Mouse (Mus musculus) kidney, embryonic 16.5 days (tissue): ENCODE data around the gene Dcx. TPM values are rescaled to one million over a fixed set of nuclear protein-coding genes. Genes with fewer than 3 reads are reported as not detected.

ENCODE experiments used
- ATAC-seq: fragments of 200-750 bp; cut with Nextera tagmentation; 2 replicates; pipeline ENCODE4 v1.8.0; 2017; ENCODE audit warnings: moderate TSS enrichment; ENCODE audit not compliant: low FRiP score, low TSS enrichment
- H3K27ac ChIP-seq: fragments of 300-500 bp; sonication (generic); 2 replicates; pipeline ENCODE4 v1.5.1; 2014; ENCODE audit warnings: low read length
- H3K27me3 ChIP-seq: fragments of 300-500 bp; sonication (generic); 2 replicates; pipeline ENCODE4 v1.6.1; 2014; ENCODE audit warnings: low read length, control low read depth, mixed read lengths; ENCODE audit not compliant: insufficient read depth
- H3K36me3 ChIP-seq: fragments of 300-500 bp; sonication (generic); 2 replicates; pipeline ENCODE4 v1.6.1; 2014; ENCODE audit warnings: low read length, control low read depth, mixed read lengths; ENCODE audit not compliant: insufficient read depth
- H3K4me1 ChIP-seq: fragments of 300-500 bp; sonication (generic); 2 replicates; pipeline ENCODE4 v1.6.1; 2014; ENCODE audit warnings: low read length, control low read depth, mixed read lengths; ENCODE audit not compliant: insufficient read depth
- H3K4me2 ChIP-seq: fragments of 300-500 bp; sonication (generic); replicated peaks from 2 replicates; pipeline ENCODE4 v1.6.1; 2014; ENCODE audit warnings: low read depth, low read length
- H3K4me3 ChIP-seq: fragments of 300-500 bp; sonication (generic); 2 replicates; pipeline ENCODE4 v1.5.1; 2014; ENCODE audit warnings: mild to moderate bottlenecking, low read length
- H3K9ac ChIP-seq: fragments of 300-500 bp; sonication (generic); replicated peaks from 2 replicates; pipeline ENCODE4 v1.6.1; 2014; ENCODE audit warnings: low read length
- H3K9me3 ChIP-seq: fragments of 300-500 bp; sonication (generic); 2 replicates; pipeline ENCODE4 v1.6.1; 2016; ENCODE audit warnings: low read length, control low read depth
- WGBS: fragments of 180-500 bp; shearing (Covaris S2); extraction: QIAGEN DNeasy Blood & Tissue Kit; methylation state at CpG from one replicate; pipeline ENCODE4 v1.1.7; 2014; 5-methylcytosine and 5-hydroxymethylcytosine counted together
- polyA plus RNA-seq: library from polyadenylated mRNA; unstranded; fragments of >200 nt; fragmentation: Nextera tagmentation; extraction: Ambion mirVana; gene quantifications from 2 replicates; pipeline ENCODE4 v1.2.1, GENCODE M21; 2015

The Dcx gene
- polyA plus RNA-seq, 1 experiment from 2014 or later, result 3.9 TPM

DNA sequence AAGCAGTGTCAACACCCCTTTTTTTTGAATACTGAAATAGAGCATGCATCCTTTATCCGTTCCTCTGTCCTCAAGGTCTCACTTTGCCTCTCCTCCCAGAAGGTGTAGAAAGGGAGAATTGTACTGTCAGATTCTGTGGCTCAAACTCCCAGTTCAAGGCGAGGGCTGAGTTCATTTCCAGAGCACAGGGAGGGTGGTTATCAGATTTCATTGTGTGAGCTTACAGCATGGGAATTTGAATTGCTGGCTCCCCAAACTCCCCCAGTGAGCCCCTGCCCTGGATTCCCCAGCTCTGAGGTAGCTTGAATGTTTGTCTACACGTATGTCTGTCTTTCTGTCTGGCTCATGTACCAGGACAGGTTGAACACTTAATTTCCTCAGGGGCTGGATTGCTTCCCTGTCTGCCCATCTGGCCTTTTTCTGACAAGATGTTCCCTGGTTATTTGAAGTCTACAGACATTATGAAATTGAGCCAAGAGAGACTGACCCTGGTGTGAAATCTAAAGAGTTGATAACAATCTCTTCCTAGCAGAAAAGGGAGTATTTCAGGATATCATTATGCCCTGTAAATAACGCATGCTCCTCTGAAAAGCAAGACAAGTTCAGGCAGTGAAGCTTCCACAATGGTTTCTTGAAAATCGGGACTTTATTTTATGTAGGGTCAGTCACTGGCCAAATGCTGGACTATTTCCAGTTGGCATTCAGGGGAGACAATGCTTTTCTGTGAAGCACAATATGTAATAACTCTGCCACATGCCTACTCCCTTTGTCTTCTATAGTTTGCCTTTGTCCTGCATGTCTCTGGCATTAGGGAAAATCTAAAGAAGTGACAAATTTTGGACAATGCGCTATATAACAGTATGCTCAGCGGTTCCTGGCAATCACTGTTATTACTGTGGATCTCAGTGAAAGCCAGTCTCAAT, 35.5 kb downstream of the Dcx start:
- no peaks in the 10 kb centered on the region for H3K4me1 ChIP-seq
- ATAC-seq, result peak; percentile 54; the same call in 1 of the 2 replicates
- H3K9me3 ChIP-seq, result no peaks in the 10 kb centered on the region
- H3K4me3 ChIP-seq, result no peak overlapping the region
- H3K27me3 ChIP-seq, result peaks cover 13% of the 10 kb centered on the region; the same call in 1 of the 2 replicates
- H3K9ac ChIP-seq, result no peak overlapping the region
- no peaks in the 10 kb centered on the region for H3K36me3 ChIP-seq
- H3K4me2 ChIP-seq, result no peak overlapping the region
- 54% methylated on average over 7 of the region's 7 CpGs for WGBS
- no peak overlapping the region for H3K27ac ChIP-seq

- ATAC-seq, result no peak
- Histone ChIP-seq H3K36me3 (no peaks in the 10 kb centered on the region), H3K4me2 (no peak overlapping the region), H3K4me1 (no peaks in the 10 kb centered on the region), H3K27ac (no peak overlapping the region), H3K9me3 (no peaks in the 10 kb centered on the region), H3K4me3 (no peak overlapping the region), H3K27me3 (peaks cover 13% of the 10 kb centered on the region; the same call in 1 of the 2 replicates), H3K9ac (no peak overlapping the region)
- WGBS, result 72% methylated on average over 5 of the region's 5 CpGs
Observed at GRCm38 (mm10) chrX:143896936-143897335, 36.2 kb downstream of the Dcx start.

DNA sequence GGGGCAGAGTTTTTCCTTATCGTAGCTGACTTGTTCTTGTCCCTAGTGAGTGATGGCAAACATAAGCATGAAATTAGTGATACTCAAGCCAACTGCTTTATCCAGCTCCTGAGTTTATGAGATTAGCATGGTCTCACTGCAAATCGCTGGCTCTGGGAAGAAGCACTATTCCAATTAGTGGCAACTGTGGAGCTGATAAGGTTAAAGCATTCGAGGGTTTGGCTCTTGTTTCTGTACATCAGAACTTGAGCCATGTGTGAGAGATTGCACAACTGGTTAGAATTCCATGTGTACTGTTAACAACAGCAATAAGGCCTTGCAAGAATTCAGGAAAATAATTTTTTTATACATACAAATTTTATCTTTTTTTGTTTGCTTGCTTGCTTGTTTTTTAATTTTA, 39.9 kb downstream of the Dcx start:
- no peak overlapping the region for H3K4me2 ChIP-seq
- no peak for ATAC-seq
- no peak overlapping the region for H3K27ac ChIP-seq
- peaks cover 19% of the 10 kb centered on the region; the same call in 1 of the 2 replicates for H3K27me3 ChIP-seq
- no peaks in the 10 kb centered on the region for H3K4me1 ChIP-seq
- H3K4me3 ChIP-seq, result no peak overlapping the region
- 67% methylated on average over 3 of the region's 3 CpGs for WGBS
- no peaks in the 10 kb centered on the region for H3K9me3 ChIP-seq
- no peaks in the 10 kb centered on the region for H3K36me3 ChIP-seq
- H3K9ac ChIP-seq, result no peak overlapping the region

DNA sequence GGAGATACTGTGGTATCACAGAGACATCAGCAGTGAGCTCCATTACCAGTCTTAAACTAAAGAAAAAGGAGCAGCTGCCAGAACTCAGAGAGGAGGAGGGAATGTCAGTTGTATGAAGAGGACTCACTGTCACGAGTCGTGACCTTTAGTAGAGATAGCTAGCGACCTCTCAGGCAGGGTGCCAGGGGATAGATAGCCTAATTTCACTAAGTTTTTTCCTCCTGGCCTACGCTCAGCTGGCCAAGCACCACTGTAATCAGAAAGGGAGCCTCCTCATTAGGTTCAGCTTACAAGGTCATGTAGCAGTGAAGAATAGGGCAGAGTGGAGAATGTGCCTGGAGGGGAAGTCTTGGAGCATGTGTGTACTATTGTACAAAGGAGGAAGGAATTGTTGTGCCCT, 47.3 kb downstream of the Dcx start:
- H3K4me2 ChIP-seq, result no peak overlapping the region

DNA sequence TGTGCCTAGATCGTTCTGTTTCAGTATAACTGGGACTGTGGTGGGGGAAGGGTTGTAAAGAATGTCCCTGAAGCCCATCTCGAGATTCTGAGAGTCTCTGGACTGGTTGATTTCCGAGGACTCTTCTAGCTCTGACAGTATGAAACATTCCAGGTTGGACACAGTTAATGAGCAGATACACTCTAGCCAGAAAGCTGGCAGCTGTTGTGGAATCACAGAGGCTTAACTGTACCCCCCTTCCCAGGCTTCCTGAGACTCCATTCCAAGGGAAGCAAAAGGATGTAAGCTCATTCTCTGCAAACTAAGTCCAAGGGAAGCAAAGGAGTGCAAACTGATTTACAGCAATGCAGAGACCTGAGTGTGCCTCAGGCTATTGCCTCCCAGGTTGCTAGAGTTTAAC, 48.2 kb downstream of the Dcx start:
- 22% methylated on average over 3 of the region's 3 CpGs for WGBS
- H3K36me3 ChIP-seq, result no peaks in the 10 kb centered on the region
- peaks cover 11% of the 10 kb centered on the region; the same call in 1 of the 2 replicates for H3K27me3 ChIP-seq
- no peaks in the 10 kb centered on the region for H3K9me3 ChIP-seq
- no peak overlapping the region for H3K27ac ChIP-seq
- H3K4me3 ChIP-seq, result no peak overlapping the region
- H3K4me1 ChIP-seq, result 0 out of 2 replicates have a peak, but pooled peaks cover 4% of the 10 kb centered on the region
- peak; percentile 78; the same call in 1 of the 2 replicates for ATAC-seq
- H3K4me2 ChIP-seq, result no peak overlapping the region
- H3K9ac ChIP-seq, result no peak overlapping the region

More for the DNA sequence above, 47.3 kb downstream of the Dcx start:
- H3K36me3 ChIP-seq, result no peaks in the 10 kb centered on the region
- ATAC-seq, result peak; percentile 49; the same call in 1 of the 2 replicates
- H3K9me3 ChIP-seq, result no peaks in the 10 kb centered on the region
- no peak overlapping the region for H3K9ac ChIP-seq
- H3K4me3 ChIP-seq, result no peak overlapping the region
- no peak overlapping the region for H3K27ac ChIP-seq
- 0 out of 2 replicates have a peak, but pooled peaks cover 4% of the 10 kb centered on the region for H3K4me1 ChIP-seq
- 43% methylated on average over 4 of the region's 4 CpGs for WGBS
- peaks cover 11% of the 10 kb centered on the region; the same call in 1 of the 2 replicates for H3K27me3 ChIP-seq

- Histone ChIP-seq H3K27me3 (peaks cover 11% of the 10 kb centered on the region; the same call in 1 of the 2 replicates), H3K4me3 (no peak overlapping the region), H3K4me1 (0 out of 2 replicates have a peak, but pooled peaks cover 4% of the 10 kb centered on the region), H3K27ac (no peak overlapping the region), H3K9me3 (no peaks in the 10 kb centered on the region), H3K9ac (no peak overlapping the region), H3K4me2 (no peak overlapping the region), H3K36me3 (no peaks in the 10 kb centered on the region)
- 64% methylated on average over 6 of the region's 6 CpGs for WGBS
- no peak for ATAC-seq
Observed at GRCm38 (mm10) chrX:143884299-143884698, 48.8 kb downstream of the Dcx start.

GRCm38 (mm10) chrX:143881806-143882468, 51.2 kb downstream of the Dcx start:
- Histone ChIP-seq H3K27me3 (peaks cover 4% of the 10 kb centered on the region; the same call in 1 of the 2 replicates), H3K36me3 (no peaks in the 10 kb centered on the region), H3K4me1 (0 out of 2 replicates have a peak, but pooled peaks cover 4% of the 10 kb centered on the region), H3K27ac (no peak overlapping the region), H3K9ac (no peak overlapping the region), H3K4me2 (no peak overlapping the region), H3K4me3 (no peak overlapping the region), H3K9me3 (no peaks in the 10 kb centered on the region)
- 69% methylated on average over 4 of the region's 4 CpGs for WGBS
- no peak for ATAC-seq

GRCm38 (mm10) chrX:143879631-143880030, 53.5 kb downstream of the Dcx start:
- Histone ChIP-seq H3K27me3 (peaks cover 4% of the 10 kb centered on the region; the same call in 1 of the 2 replicates), H3K4me3 (no peak overlapping the region), H3K9me3 (no peaks in the 10 kb centered on the region), H3K4me2 (no peak overlapping the region), H3K36me3 (no peaks in the 10 kb centered on the region), H3K4me1 (0 out of 2 replicates have a peak, but pooled peaks cover 4% of the 10 kb centered on the region), H3K27ac (no peak overlapping the region), H3K9ac (no peak overlapping the region)
- 83% methylated on average over 3 of the region's 3 CpGs for WGBS
- no peak for ATAC-seq

- Histone ChIP-seq H3K4me3 (no peak overlapping the region), H3K9ac (no peak overlapping the region), H3K27ac (no peak overlapping the region), H3K9me3 (no peaks in the 10 kb centered on the region), H3K4me2 (no peak overlapping the region), H3K27me3 (peaks cover 5% of the 10 kb centered on the region; the same call in 1 of the 2 replicates), H3K36me3 (no peaks in the 10 kb centered on the region), H3K4me1 (no peaks in the 10 kb centered on the region)
- 79% methylated on average over 5 of the region's 5 CpGs for WGBS
- ATAC-seq, result no peak
Observed at GRCm38 (mm10) chrX:143867129-143867664, 65.9 kb downstream of the Dcx start.
